Mouse (Mus musculus) hindbrain, embryonic 16.5 days (tissue): ENCODE data around the gene Btbd35f19. TPM values are rescaled to one million over a fixed set of nuclear protein-coding genes. Genes with fewer than 3 reads are reported as not detected.
"Not testable (repeated sequence)": the region's sequence is repeated elsewhere in the genome, so short reads cannot be mapped to it uniquely, and the experiment has no call there.

Experiments
- ATAC-seq: fragments of 200-750 bp; cut with Nextera tagmentation; 2 replicates; pipeline ENCODE4 v1.8.0; 2017; ENCODE audit warnings: moderate TSS enrichment, moderate library complexity
- H3K27ac ChIP-seq: fragments of 300-500 bp; sonication (generic); 2 replicates; pipeline ENCODE4 v1.5.1; 2014; ENCODE audit warnings: low read depth, mild to moderate bottlenecking, control low read depth, low read length, moderate library complexity
- H3K27me3 ChIP-seq: fragments of 300-500 bp; sonication (generic); replicated peaks from 2 replicates; pipeline ENCODE4 v1.6.1; 2014; ENCODE audit warnings: low read length; ENCODE audit not compliant: control insufficient read depth, insufficient read depth
- H3K36me3 ChIP-seq: fragments of 300-500 bp; sonication (generic); 2 replicates; pipeline ENCODE4 v1.6.1; 2014; ENCODE audit warnings: mild to moderate bottlenecking, low read length, moderate library complexity, mixed read lengths; ENCODE audit not compliant: control insufficient read depth, insufficient read depth
- H3K4me1 ChIP-seq: fragments of 300-500 bp; sonication (generic); 2 replicates; pipeline ENCODE4 v1.6.1; 2014; ENCODE audit warnings: low read depth, low read length; ENCODE audit not compliant: control insufficient read depth, insufficient read depth
- H3K4me2 ChIP-seq: fragments of 300-500 bp; sonication (generic); 2 replicates; pipeline ENCODE4 v1.6.1; 2014; ENCODE audit warnings: mild to moderate bottlenecking, low read length, control low read depth, moderate library complexity
- H3K4me3 ChIP-seq: fragments of 300-500 bp; sonication (generic); 2 replicates; pipeline ENCODE4 v1.5.1; 2014; ENCODE audit warnings: mild to moderate bottlenecking, low read length, control low read depth, moderate library complexity
- H3K9ac ChIP-seq: fragments of 300-500 bp; sonication (generic); 2 replicates; pipeline ENCODE4 v1.6.1; 2014; ENCODE audit warnings: low read depth, mild to moderate bottlenecking, control low read depth, low read length, moderate library complexity
- H3K9me3 ChIP-seq: fragments of 300-500 bp; sonication (generic); 2 replicates; pipeline ENCODE4 v1.6.1; 2014; ENCODE audit warnings: mild to moderate bottlenecking, low read length, moderate library complexity; ENCODE audit not compliant: control insufficient read depth
- WGBS: fragments of 180-500 bp; shearing (Covaris S2); extraction: QIAGEN DNeasy Blood & Tissue Kit; methylation state at CpG from one replicate; pipeline ENCODE4 v1.1.7; 2014; 5-methylcytosine and 5-hydroxymethylcytosine counted together
- polyA plus RNA-seq: library from polyadenylated mRNA; unstranded; fragments of >200 nt; fragmentation: Nextera tagmentation; extraction: Ambion mirVana; gene quantifications from 2 replicates; pipeline ENCODE4 v1.2.1, GENCODE M21; 2015

Gene Btbd35f19
- polyA plus RNA-seq = not detected in 2 replicates

DNA sequence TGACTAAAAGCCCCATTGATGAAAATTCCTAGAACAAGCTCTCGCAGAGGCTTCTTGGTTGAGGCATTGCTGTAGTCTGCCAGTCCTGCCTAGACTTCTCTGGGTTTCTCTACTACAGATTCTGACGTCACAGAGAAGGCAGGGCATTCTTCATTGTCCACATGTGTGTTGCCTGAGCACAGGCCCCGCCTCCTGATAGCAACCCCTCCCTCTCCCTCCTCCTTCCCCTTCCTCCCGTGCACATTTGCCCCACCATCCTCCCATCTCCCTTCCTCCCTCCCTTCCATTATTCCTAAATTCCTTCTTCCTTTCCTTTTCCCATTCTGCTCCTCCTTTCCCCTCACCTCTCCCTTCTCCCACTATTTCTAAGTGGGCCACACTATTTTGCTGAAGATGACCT lies at the start of gene Btbd35f19:
TSS of gene Btbd35f19 (minus strand) at position 101 of the 400 bp plus-strand sequence.
- WGBS = no CpG with 5 or more reads among the region's 4 CpGs
- H3K27ac ChIP-seq, H3K4me1 ChIP-seq, H3K4me3 ChIP-seq, H3K4me2 ChIP-seq, H3K9ac ChIP-seq, ATAC-seq, H3K27me3 ChIP-seq, H3K36me3 ChIP-seq, H3K9me3 ChIP-seq: not testable (repeated sequence)

GRCm38 (mm10) chrX:31341924-31342323 lies 41.8 kb downstream of the Btbd35f19 start:
- H3K27me3 ChIP-seq, H3K4me2 ChIP-seq, H3K4me3 ChIP-seq, H3K4me1 ChIP-seq, H3K36me3 ChIP-seq, H3K27ac ChIP-seq, H3K9ac ChIP-seq, H3K9me3 ChIP-seq, ATAC-seq: not testable (repeated sequence)
- WGBS = 91% methylated on average over 2 of the region's 4 CpGs

DNA sequence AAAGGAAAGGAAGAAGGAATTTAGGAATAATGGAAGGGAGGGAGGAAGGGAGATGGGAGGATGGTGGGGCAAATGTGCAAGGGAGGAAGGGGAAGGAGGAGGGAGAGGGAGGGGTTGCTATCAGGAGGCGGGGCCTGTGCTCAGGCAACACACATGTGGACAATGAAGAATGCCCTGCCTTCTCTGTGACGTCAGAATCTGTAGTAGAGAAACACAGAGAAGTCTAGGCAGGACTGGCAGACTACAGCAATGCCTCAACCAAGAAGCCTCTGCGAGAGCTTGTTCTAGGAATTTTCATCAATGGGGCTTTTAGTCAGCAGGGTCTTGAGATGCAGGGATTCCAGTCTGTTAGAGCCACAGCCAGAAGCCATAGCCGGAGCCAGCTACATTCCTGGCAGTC lies 47.6 kb downstream of the Btbd35f19 start, which contains the start of gene Btbd35f26:
TSS of gene Btbd35f26 (plus strand) at position 301 of the 400 bp plus-strand sequence.
- not testable (repeated sequence) for H3K36me3 ChIP-seq, H3K9me3 ChIP-seq, H3K4me3 ChIP-seq, H3K27ac ChIP-seq, H3K4me1 ChIP-seq, H3K9ac ChIP-seq, ATAC-seq, H3K4me2 ChIP-seq, H3K27me3 ChIP-seq
- WGBS = no CpG with 5 or more reads among the region's 4 CpGs

Other genes starting within 250 kb of the Btbd35f19 start
- not detected in 2 replicates for gene Spin2f, start 130.0 kb downstream of the Btbd35f19 start, polyA plus RNA-seq
- not detected in 2 replicates for gene Btbd35f26, start 47.5 kb downstream of the Btbd35f19 start, polyA plus RNA-seq
- not detected in 2 replicates for gene Gm21883, start 190.4 kb upstream of the Btbd35f19 start, polyA plus RNA-seq
- gene Spin2e, start 235.0 kb upstream of the Btbd35f19 start, polyA plus RNA-seq = not detected in 2 replicates